Mouse (Mus musculus) hindbrain, embryonic 16.5 days (tissue): Measurements from ENCODE around the gene Apobec2. TPM values are rescaled to one million over a fixed set of nuclear protein-coding genes. Genes with fewer than 3 reads are reported as not detected.
"Not testable (repeated sequence)": the region's sequence is repeated elsewhere in the genome, so short reads cannot be mapped to it uniquely, and the experiment has no call there.

Experiments used
- ATAC-seq: fragments of 200-750 bp; cut with Nextera tagmentation; 2 replicates; pipeline ENCODE4 v1.8.0; 2017; ENCODE audit warnings: moderate TSS enrichment, moderate library complexity
- H3K27ac ChIP-seq: fragments of 300-500 bp; sonication (generic); 2 replicates; pipeline ENCODE4 v1.5.1; 2014; ENCODE audit warnings: low read depth, mild to moderate bottlenecking, control low read depth, low read length, moderate library complexity
- H3K27me3 ChIP-seq: fragments of 300-500 bp; sonication (generic); replicated peaks from 2 replicates; pipeline ENCODE4 v1.6.1; 2014; ENCODE audit warnings: low read length; ENCODE audit not compliant: control insufficient read depth, insufficient read depth
- H3K36me3 ChIP-seq: fragments of 300-500 bp; sonication (generic); 2 replicates; pipeline ENCODE4 v1.6.1; 2014; ENCODE audit warnings: mild to moderate bottlenecking, low read length, moderate library complexity, mixed read lengths; ENCODE audit not compliant: control insufficient read depth, insufficient read depth
- H3K4me1 ChIP-seq: fragments of 300-500 bp; sonication (generic); 2 replicates; pipeline ENCODE4 v1.6.1; 2014; ENCODE audit warnings: low read depth, low read length; ENCODE audit not compliant: control insufficient read depth, insufficient read depth
- H3K4me2 ChIP-seq: fragments of 300-500 bp; sonication (generic); 2 replicates; pipeline ENCODE4 v1.6.1; 2014; ENCODE audit warnings: mild to moderate bottlenecking, low read length, control low read depth, moderate library complexity
- H3K4me3 ChIP-seq: fragments of 300-500 bp; sonication (generic); 2 replicates; pipeline ENCODE4 v1.5.1; 2014; ENCODE audit warnings: mild to moderate bottlenecking, low read length, control low read depth, moderate library complexity
- H3K9ac ChIP-seq: fragments of 300-500 bp; sonication (generic); 2 replicates; pipeline ENCODE4 v1.6.1; 2014; ENCODE audit warnings: low read depth, mild to moderate bottlenecking, control low read depth, low read length, moderate library complexity
- H3K9me3 ChIP-seq: fragments of 300-500 bp; sonication (generic); 2 replicates; pipeline ENCODE4 v1.6.1; 2014; ENCODE audit warnings: mild to moderate bottlenecking, low read length, moderate library complexity; ENCODE audit not compliant: control insufficient read depth
- WGBS: fragments of 180-500 bp; shearing (Covaris S2); extraction: QIAGEN DNeasy Blood & Tissue Kit; methylation state at CpG from one replicate; pipeline ENCODE4 v1.1.7; 2014; 5-methylcytosine and 5-hydroxymethylcytosine counted together
- polyA plus RNA-seq: library from polyadenylated mRNA; unstranded; fragments of >200 nt; fragmentation: Nextera tagmentation; extraction: Ambion mirVana; gene quantifications from 2 replicates; pipeline ENCODE4 v1.2.1, GENCODE M21; 2015

Gene Apobec2
- polyA plus RNA-seq, result 0.88 and 4.2 TPM in 2 replicates

DNA sequence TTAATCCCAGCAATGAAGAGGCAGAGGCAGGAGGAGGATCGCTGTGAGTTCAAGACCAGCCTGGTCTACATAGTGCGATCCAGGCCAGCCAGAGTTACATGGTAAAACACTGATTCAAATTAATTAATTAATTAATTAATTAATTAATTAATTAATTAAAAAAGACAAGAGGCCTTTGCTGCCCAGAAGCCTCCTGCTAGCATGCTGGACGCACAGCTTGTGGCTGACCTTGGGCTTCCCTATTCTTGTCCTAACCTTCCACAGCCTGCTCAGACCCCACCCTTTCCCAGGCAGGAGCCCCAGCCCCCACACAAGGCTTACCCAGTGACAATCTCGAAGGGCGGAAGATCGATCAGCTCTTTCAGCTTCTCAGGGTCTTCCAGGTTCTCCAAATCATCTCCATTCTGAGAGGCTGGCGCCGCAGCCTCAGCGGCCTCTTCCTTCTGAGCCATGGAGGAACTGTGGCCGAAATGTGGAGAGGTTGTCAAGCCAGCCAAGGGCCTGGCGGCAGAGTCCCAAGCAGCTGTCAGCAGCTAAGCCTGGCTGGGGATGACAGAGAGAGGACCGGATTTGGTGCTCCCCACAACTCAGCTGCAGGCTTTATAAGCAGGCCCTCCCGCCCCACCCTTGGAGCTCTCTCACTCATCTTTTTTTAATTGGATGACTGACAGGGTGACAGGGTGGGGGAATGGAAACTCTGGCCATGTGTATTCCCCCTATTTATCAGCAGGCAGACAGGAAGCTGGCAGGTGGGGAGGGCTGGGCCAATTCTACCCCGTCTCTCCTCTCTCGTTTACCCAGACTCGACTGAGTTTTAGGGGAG, at the start of gene Apobec2:
TSS of gene Apobec2 (minus strand) at position 773 of the 823 bp plus-strand sequence.
- H3K27me3 ChIP-seq, result no peaks in the 10 kb centered on the region
- peak; percentile 35; the same call in 1 of the 2 replicates for ATAC-seq
- no peak within 1 kb of the TSS for H3K4me2 ChIP-seq
- no peak within 1 kb of the TSS for H3K4me3 ChIP-seq
- WGBS, result 63% methylated on average over 16 of the region's 16 CpGs
- no peaks in the 10 kb centered on the region for H3K9me3 ChIP-seq
- peaks cover 4% of the 10 kb centered on the region; the same call in 1 of the 2 replicates for H3K4me1 ChIP-seq
- 0 out of 2 replicates have a peak within 1 kb of the TSS, but pooled peaks have one; percentile 3 for H3K27ac ChIP-seq
- H3K36me3 ChIP-seq, result no peaks in the 10 kb centered on the region
- H3K9ac ChIP-seq, result peak within 1 kb of the TSS; percentile 2; the same call in 1 of the 2 replicates

DNA sequence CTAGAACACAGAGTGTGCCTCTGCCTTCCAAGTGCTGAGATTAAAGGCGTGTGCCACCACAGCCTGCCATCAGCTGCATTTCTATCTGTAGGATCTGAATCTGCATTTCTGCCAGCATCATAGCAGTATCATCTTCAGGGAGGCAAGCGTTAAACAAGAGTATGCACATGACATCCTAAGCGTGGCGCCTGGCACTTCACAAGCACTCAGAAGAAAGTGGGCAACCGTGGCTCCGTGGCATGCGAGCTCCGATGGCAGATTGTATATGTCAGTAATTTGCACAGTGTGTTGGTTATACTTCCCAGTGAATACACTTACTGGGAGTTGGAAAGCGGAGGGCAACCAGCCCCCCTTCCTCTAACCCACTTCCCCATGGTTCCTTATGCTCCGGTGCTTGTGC, 47.2 kb upstream of the Apobec2 start:
- 84% methylated on average over 10 of the region's 10 CpGs for WGBS
- no peak overlapping the region for H3K4me2 ChIP-seq

DNA sequence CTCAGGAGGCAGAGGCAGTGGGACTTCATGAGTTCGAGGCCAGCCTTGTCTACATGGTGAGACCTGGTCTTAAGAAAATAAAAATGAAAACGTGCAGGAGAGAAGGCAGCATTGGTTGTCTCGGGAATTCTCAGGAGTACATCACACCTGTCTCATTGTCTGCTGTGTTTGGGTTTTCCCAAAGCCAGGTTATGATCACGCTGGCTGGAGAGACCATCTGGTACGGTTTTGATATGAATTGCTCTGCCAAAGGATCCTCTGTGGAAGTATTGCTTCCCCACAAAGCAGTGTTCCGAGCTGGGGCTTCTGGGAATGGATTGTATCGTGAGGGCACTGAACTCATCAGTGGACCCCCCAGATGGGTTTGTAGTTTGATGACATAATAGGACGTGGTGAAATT, 42.7 kb upstream of the Apobec2 start:
- no peak overlapping the region for H3K4me2 ChIP-seq
- no peaks in the 10 kb centered on the region for H3K4me1 ChIP-seq
- H3K36me3 ChIP-seq, result no peaks in the 10 kb centered on the region
- H3K4me3 ChIP-seq, result no peak overlapping the region
- 79% methylated on average over 8 of the region's 8 CpGs for WGBS
- no peak overlapping the region for H3K9ac ChIP-seq
- H3K9me3 ChIP-seq, result no peaks in the 10 kb centered on the region
- no peaks in the 10 kb centered on the region for H3K27me3 ChIP-seq
- ATAC-seq, result no peak
- H3K27ac ChIP-seq, result no peak overlapping the region

More for the DNA sequence above, 47.2 kb upstream of the Apobec2 start:
- Histone ChIP-seq H3K27me3 (no peaks in the 10 kb centered on the region), H3K4me1 (no peaks in the 10 kb centered on the region), H3K36me3 (no peaks in the 10 kb centered on the region), H3K27ac (no peak overlapping the region), H3K9me3 (no peaks in the 10 kb centered on the region), H3K9ac (no peak overlapping the region), H3K4me3 (no peak overlapping the region)
- ATAC-seq, result no peak

DNA sequence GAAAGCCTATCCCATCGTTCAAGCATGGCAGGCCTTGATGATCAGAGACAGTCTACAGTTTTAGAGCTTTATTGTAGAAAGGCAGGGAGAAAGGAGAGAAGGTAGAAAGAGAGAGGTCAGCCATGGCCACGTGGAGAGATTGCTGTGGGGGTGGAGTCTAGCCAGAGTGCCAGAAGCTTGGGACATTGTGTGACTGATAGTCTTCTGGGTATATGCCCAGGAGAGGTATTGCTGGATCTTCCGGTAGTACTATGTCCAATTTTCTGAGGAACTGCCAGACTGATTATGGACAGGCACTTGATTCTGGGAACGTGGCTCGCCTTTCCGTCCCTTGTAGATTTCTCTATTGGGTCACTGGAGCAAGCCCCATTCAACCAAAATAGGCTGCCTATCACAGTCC, 41.6 kb upstream of the Apobec2 start:
- H3K27ac ChIP-seq, H3K9me3 ChIP-seq, ATAC-seq, H3K4me2 ChIP-seq, H3K4me1 ChIP-seq, H3K9ac ChIP-seq, H3K4me3 ChIP-seq, H3K36me3 ChIP-seq, H3K27me3 ChIP-seq: not testable (repeated sequence)
- WGBS, result 81% methylated on average over 6 of the region's 6 CpGs

DNA sequence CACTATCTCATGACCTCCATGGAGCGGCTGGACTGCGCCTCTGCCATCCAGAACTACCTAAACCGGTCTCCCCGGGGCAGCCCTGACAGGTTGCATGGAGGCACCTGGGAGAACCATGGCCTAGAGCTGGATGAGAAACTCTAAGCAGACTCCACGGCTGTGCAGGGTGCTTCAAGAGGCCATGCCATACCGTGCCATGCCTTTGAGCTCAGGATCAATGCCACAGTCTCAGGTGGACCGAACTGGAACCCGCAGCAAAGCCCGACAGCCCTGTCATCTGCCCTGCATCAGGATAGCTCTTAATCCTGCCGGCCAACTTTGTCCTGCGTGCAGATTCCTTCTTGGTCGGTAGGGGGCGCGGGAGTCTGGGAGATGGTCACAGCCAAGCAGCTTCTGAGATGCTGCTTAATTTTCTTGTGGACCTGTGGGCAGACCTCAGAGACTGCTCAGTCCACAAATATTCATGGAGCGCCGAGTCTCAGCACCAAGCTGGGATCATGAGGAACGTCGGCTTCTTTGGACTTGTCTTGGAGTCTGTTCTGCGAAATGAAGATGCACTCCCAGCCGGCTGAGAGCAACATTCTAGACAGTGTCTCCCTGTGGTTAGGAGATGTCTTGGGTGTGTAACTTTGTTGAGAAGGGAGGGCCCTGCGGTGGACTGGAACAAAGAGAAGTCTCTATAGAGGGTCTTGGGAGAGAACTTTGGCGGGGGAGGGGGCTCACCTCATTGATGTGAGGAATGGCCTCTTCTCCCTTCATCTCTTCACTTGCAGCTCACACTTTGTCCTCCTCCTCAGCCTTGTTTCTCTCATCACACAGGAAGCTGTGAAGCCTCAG, 34.9 kb upstream of the Apobec2 start:
- ATAC-seq, result peak; percentile 91

DNA sequence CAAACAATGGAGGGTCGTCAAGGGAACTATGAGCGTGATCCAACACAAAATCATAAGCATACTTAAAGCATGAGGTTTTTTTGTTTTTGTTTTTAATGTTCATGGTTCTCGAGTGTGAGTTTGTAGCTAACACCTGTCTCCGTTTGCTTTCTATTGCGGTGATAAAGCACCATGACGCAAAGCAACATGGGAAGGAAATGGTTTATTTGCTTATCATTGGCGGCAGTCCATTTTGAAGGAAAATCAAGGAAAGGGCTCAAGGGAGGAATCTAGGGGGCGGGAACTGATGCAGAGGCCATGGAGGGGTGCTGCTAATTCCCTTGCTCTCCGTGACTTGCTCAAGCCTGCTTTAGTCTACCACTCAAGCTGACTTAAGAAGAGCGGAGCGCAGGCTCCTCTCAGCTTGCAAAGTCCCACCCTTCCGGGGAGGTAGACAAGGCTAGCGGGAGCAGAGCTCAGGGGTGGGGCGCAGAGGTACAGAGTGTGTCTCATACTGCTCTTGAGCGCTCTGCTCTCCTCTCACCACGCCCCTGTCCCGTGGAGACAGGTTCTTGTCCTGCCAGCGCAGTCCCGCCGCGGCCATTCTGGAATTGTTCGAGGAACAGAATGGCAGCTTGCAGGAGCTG, 34.2 kb upstream of the Apobec2 start:
- peak; percentile 56 for ATAC-seq
- Histone ChIP-seq H3K4me2 (peak overlapping the region; percentile 38), H3K9me3 (no peaks in the 10 kb centered on the region), H3K27ac (no peak overlapping the region), H3K4me3 (peak overlapping the region; percentile 14; the same call in 1 of the 2 replicates), H3K4me1 (no peaks in the 10 kb centered on the region; the same call in 1 of the 2 replicates), H3K36me3 (no peaks in the 10 kb centered on the region), H3K9ac (no peak overlapping the region), H3K27me3 (peaks cover 2% of the 10 kb centered on the region; the same call in 1 of the 2 replicates)
- WGBS, result 46% methylated on average over 22 of the region's 22 CpGs

More for the DNA sequence above, 34.9 kb upstream of the Apobec2 start:
- H3K27ac ChIP-seq, result no peak overlapping the region
- H3K4me3 ChIP-seq, result 0 out of 2 replicates have a peak overlapping the region, but pooled peaks have one; percentile 14
- no peaks in the 10 kb centered on the region; the same call in 1 of the 2 replicates for H3K4me1 ChIP-seq
- H3K27me3 ChIP-seq, result peaks cover 2% of the 10 kb centered on the region; the same call in 1 of the 2 replicates
- H3K36me3 ChIP-seq, result no peaks in the 10 kb centered on the region
- 8% methylated on average over 22 of the region's 22 CpGs for WGBS
- 0 out of 2 replicates have a peak overlapping the region, but pooled peaks have one; percentile 28 for H3K9ac ChIP-seq
- H3K4me2 ChIP-seq, result peak overlapping the region; percentile 38
- no peaks in the 10 kb centered on the region for H3K9me3 ChIP-seq

DNA sequence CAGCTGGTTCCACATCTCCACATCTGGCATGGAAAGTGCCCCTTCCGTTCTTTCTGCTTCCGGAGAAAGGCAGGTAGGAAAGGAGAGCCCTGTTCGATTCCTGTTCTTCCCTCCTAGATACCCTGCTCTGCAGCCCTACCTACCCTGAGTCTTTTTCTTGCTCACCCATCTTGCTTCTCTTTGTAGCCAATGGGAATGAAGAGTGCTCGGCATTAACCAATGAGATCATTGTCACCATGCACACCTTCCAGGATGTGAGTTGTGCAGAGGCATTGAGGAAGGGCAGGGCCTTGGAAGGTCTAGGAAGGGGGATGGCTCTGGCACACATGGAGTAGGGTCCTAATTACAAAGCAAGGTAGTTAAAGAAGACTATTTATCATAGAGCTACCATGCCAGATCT, 30.7 kb upstream of the Apobec2 start:
- no peak overlapping the region for H3K4me2 ChIP-seq
- no peaks in the 10 kb centered on the region for H3K9me3 ChIP-seq
- no peak overlapping the region for H3K27ac ChIP-seq
- H3K9ac ChIP-seq, result no peak overlapping the region
- H3K4me3 ChIP-seq, result no peak overlapping the region
- ATAC-seq, result no peak
- no peaks in the 10 kb centered on the region for H3K36me3 ChIP-seq
- WGBS, result 97% methylated on average over 4 of the region's 4 CpGs
- H3K4me1 ChIP-seq, result no peaks in the 10 kb centered on the region; the same call in 1 of the 2 replicates
- peaks cover 2% of the 10 kb centered on the region; the same call in 1 of the 2 replicates for H3K27me3 ChIP-seq

DNA sequence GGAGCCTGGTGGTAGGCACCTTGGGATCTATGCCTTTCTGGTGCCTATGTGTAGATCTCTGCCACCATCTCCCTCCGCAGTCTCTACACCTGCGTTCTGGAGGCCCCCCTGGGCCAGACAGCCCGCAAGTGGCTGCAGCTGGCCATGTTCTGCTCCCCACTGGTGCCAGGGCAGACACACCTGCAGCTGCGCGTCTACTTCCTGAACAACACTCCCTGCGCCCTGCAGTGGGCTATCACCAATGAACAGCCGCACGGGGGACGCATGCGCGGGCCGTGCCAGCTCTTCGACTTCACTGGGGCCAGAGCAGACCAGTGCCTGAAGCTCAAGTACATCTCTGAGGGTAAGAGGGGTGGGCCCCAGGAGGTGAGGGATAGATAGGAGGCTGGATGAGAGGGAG, 29.4 kb upstream of the Apobec2 start:
- no peak overlapping the region for H3K4me3 ChIP-seq
- H3K9me3 ChIP-seq, result no peaks in the 10 kb centered on the region
- H3K4me1 ChIP-seq, result no peaks in the 10 kb centered on the region
- no peak for ATAC-seq
- WGBS, result 95% methylated on average over 13 of the region's 13 CpGs
- no peaks in the 10 kb centered on the region for H3K36me3 ChIP-seq
- no peak overlapping the region for H3K9ac ChIP-seq
- peaks cover 2% of the 10 kb centered on the region; the same call in 1 of the 2 replicates for H3K27me3 ChIP-seq
- no peak overlapping the region for H3K4me2 ChIP-seq
- no peak overlapping the region for H3K27ac ChIP-seq
